Mouse (Mus musculus) mature B cell (primary cell): ENCODE results near the gene Arhgef19.

Experiments used
- in situ Hi-C: fragments of 300-500 bp; cut with MboI; formaldehyde crosslinking; loops from 2 replicates; pipeline ENCODE4 v1.14.3; 2019

The Arhgef19 gene

GRCm38 (mm10) chr4:141238492-141239387 is 559 bp upstream of the Arhgef19 start:
- in situ Hi-C loops = no loop called here

GRCm38 (mm10) chr4:141240617-141241016 is 1.3 kb downstream of the Arhgef19 start:
- in situ Hi-C loops = no loop called here

- in situ Hi-C loops = no loop called here
Observed at GRCm38 (mm10) chr4:141241861-141242260, 2.6 kb downstream of the Arhgef19 start.

- in situ Hi-C loops = no loop called here
Observed at GRCm38 (mm10) chr4:141242651-141243241, 3.4 kb downstream of the Arhgef19 start.

- in situ Hi-C loops = no loop called here
Observed at GRCm38 (mm10) chr4:141243636-141244035, 4.3 kb downstream of the Arhgef19 start.

- in situ Hi-C loops = no loop called here
Observed at GRCm38 (mm10) chr4:141244401-141244800, 5.1 kb downstream of the Arhgef19 start.

GRCm38 (mm10) chr4:141244931-141245425 is 5.7 kb downstream of the Arhgef19 start:
- in situ Hi-C loops = no loop called here

- in situ Hi-C loops = no loop called here
Observed at GRCm38 (mm10) chr4:141246089-141246997, 7.0 kb downstream of the Arhgef19 start.

GRCm38 (mm10) chr4:141246998-141247350 is 7.7 kb downstream of the Arhgef19 start:
- in situ Hi-C loops = no loop called here

- in situ Hi-C loops = no loop called here
Observed at GRCm38 (mm10) chr4:141247776-141248613, 8.7 kb downstream of the Arhgef19 start.

GRCm38 (mm10) chr4:141248614-141248978 is 9.3 kb downstream of the Arhgef19 start:
- in situ Hi-C loops = no loop called here

- in situ Hi-C loops = no loop called here
Observed at GRCm38 (mm10) chr4:141249383-141249782, 10.1 kb downstream of the Arhgef19 start.

- in situ Hi-C loops = no loop called here
Observed at GRCm38 (mm10) chr4:141251071-141251470, 11.8 kb downstream of the Arhgef19 start.

- in situ Hi-C loops = no loop called here
Observed at GRCm38 (mm10) chr4:141252641-141253040, 13.3 kb downstream of the Arhgef19 start.

GRCm38 (mm10) chr4:141254234-141254633 is 14.9 kb downstream of the Arhgef19 start:
- in situ Hi-C loops = no loop called here

GRCm38 (mm10) chr4:141257440-141257839 is 18.1 kb downstream of the Arhgef19 start:
- in situ Hi-C loops = no loop called here

- in situ Hi-C loops = no loop called here
Observed at GRCm38 (mm10) chr4:141259413-141259812, 20.1 kb downstream of the Arhgef19 start.

GRCm38 (mm10) chr4:141260007-141260723 is 20.9 kb downstream of the Arhgef19 start:
- in situ Hi-C loops = no loop called here

- in situ Hi-C loops = no loop called here
Observed at GRCm38 (mm10) chr4:141262906-141263637, 23.8 kb downstream of the Arhgef19 start.
